Mouse (Mus musculus): ENCODE measurements at regions not wholly inside any gene's neighbourhood (a gene's known extent, or its start where the extent isn't known, plus 50 kb on each side); places are given as distances from the start of the nearest gene placed in this dataset.

GRCm38 (mm10) chr7:71581746-71582145 lies 230.5 kb upstream of the Gm10295 start:
- Histone ChIP-seq H3K36me3 (ENCODE audit: insufficient read depth, low read length) (no peaks in the 10 kb centered on the region), H3K27ac (ENCODE audit: low read length) (no peak overlapping the region), H3K4me2 (replicated peaks; ENCODE audit: low read depth, low read length) (no peak overlapping the region), H3K27me3 (replicated peaks; ENCODE audit: insufficient read depth, low read length) (no peaks in the 10 kb centered on the region), H3K9me3 (ENCODE audit: low read length) (no peaks in the 10 kb centered on the region), H3K4me1 (ENCODE audit: insufficient read depth, low read depth, low read length) (no peaks in the 10 kb centered on the region), H3K9ac (replicated peaks; ENCODE audit: low read depth) (no peak overlapping the region), H3K4me3 (ENCODE audit: low read depth, low read length) (no peak overlapping the region)
- WGBS = 18% methylated on average over 3 of the region's 3 CpGs
- DNase-seq (ENCODE audit: low spot score) (peak; percentile 84), ATAC-seq (peak; percentile 67)
- TF ChIP-seq EP300 (IDR thresholded peaks at IDR 0.05) (peak; percentile 37; the same call in 1 of the 2 replicates), CTCF (IDR thresholded peaks at IDR 0.05) (peak; percentile 73)

GRCm38 (mm10) chr7:71560296-71560936 lies 209.1 kb upstream of the Gm10295 start:
- ATAC-seq (peak; percentile 59), DNase-seq (ENCODE audit: low spot score) (peak; percentile 79)
- no peaks in the 10 kb centered on the region for H3K4me1 ChIP-seq (ENCODE audit: insufficient read depth, low read depth, low read length)
- H3K4me2 ChIP-seq (replicated peaks; ENCODE audit: low read depth, low read length) = no peak overlapping the region
- TF ChIP-seq EP300 (IDR thresholded peaks at IDR 0.05) (peak; percentile 81), CTCF (IDR thresholded peaks at IDR 0.05) (no peak)
- no peak overlapping the region for H3K4me3 ChIP-seq (ENCODE audit: low read depth, low read length)
- peak overlapping the region; percentile 32; the same call in 1 of the 2 replicates for H3K27ac ChIP-seq (ENCODE audit: low read length)
- no peaks in the 10 kb centered on the region for H3K9me3 ChIP-seq (ENCODE audit: low read length)
- 37% methylated on average over 2 of the region's 2 CpGs for WGBS
- no peak overlapping the region for H3K9ac ChIP-seq (replicated peaks; ENCODE audit: low read depth)
- H3K36me3 ChIP-seq (ENCODE audit: insufficient read depth, low read length) = no peaks in the 10 kb centered on the region
- H3K27me3 ChIP-seq (replicated peaks; ENCODE audit: insufficient read depth, low read length) = no peaks in the 10 kb centered on the region

- ATAC-seq (no peak), DNase-seq (ENCODE audit: low spot score) (no peak)
- 91% methylated on average over 5 of the region's 5 CpGs for WGBS
- TF ChIP-seq CTCF (IDR thresholded peaks at IDR 0.05) (no peak), EP300 (IDR thresholded peaks at IDR 0.05) (no peak)
- Histone ChIP-seq H3K9ac (replicated peaks; ENCODE audit: low read depth) (no peak overlapping the region), H3K4me3 (ENCODE audit: low read depth, low read length) (no peak overlapping the region), H3K27ac (ENCODE audit: low read length) (no peak overlapping the region), H3K27me3 (replicated peaks; ENCODE audit: insufficient read depth, low read length) (no peaks in the 10 kb centered on the region), H3K4me1 (ENCODE audit: insufficient read depth, low read depth, low read length) (no peaks in the 10 kb centered on the region), H3K36me3 (ENCODE audit: insufficient read depth, low read length) (no peaks in the 10 kb centered on the region), H3K4me2 (replicated peaks; ENCODE audit: low read depth, low read length) (no peak overlapping the region), H3K9me3 (ENCODE audit: low read length) (no peaks in the 10 kb centered on the region)
These were observed 205.2 kb upstream of the Gm10295 start for GRCm38 (mm10) chr7:71556473-71556872.

GRCm38 (mm10) chr7:71555476-71555875 lies 204.2 kb upstream of the Gm10295 start:
- no peak for DNase-seq (ENCODE audit: low spot score)
- no peak overlapping the region for H3K4me2 ChIP-seq (replicated peaks; ENCODE audit: low read depth, low read length)
- WGBS = 82% methylated on average over 3 of the region's 3 CpGs
- TF ChIP-seq CTCF (IDR thresholded peaks at IDR 0.05) (no peak), EP300 (IDR thresholded peaks at IDR 0.05) (no peak)
- H3K27ac ChIP-seq (ENCODE audit: low read length) = no peak overlapping the region
- no peaks in the 10 kb centered on the region for H3K9me3 ChIP-seq (ENCODE audit: low read length)
- no peak overlapping the region for H3K9ac ChIP-seq (replicated peaks; ENCODE audit: low read depth)
- no peaks in the 10 kb centered on the region for H3K4me1 ChIP-seq (ENCODE audit: insufficient read depth, low read depth, low read length)
- no peaks in the 10 kb centered on the region for H3K27me3 ChIP-seq (replicated peaks; ENCODE audit: insufficient read depth, low read length)
- H3K4me3 ChIP-seq (ENCODE audit: low read depth, low read length) = no peak overlapping the region
- no peaks in the 10 kb centered on the region for H3K36me3 ChIP-seq (ENCODE audit: insufficient read depth, low read length)
- ATAC-seq = no peak

- no peak overlapping the region for H3K4me3 ChIP-seq (ENCODE audit: low read depth, low read length)
- no peaks in the 10 kb centered on the region for H3K9me3 ChIP-seq (ENCODE audit: low read length)
- ATAC-seq = no peak
- no peak for DNase-seq (ENCODE audit: low spot score)
- TF ChIP-seq CTCF (IDR thresholded peaks at IDR 0.05) (no peak), EP300 (IDR thresholded peaks at IDR 0.05) (no peak)
- H3K4me1 ChIP-seq (ENCODE audit: insufficient read depth, low read depth, low read length) = no peaks in the 10 kb centered on the region
- H3K9ac ChIP-seq (replicated peaks; ENCODE audit: low read depth) = no peak overlapping the region
- no peak overlapping the region for H3K27ac ChIP-seq (ENCODE audit: low read length)
- H3K27me3 ChIP-seq (replicated peaks; ENCODE audit: insufficient read depth, low read length) = no peaks in the 10 kb centered on the region
- no peaks in the 10 kb centered on the region for H3K36me3 ChIP-seq (ENCODE audit: insufficient read depth, low read length)
- WGBS = 70% methylated on average over 6 of the region's 6 CpGs
- no peak overlapping the region for H3K4me2 ChIP-seq (replicated peaks; ENCODE audit: low read depth, low read length)
These were observed 195.4 kb upstream of the Gm10295 start for GRCm38 (mm10) chr7:71546606-71547213.

GRCm38 (mm10) chr7:71541467-71541866 lies 190.2 kb upstream of the Gm10295 start:
- Histone ChIP-seq H3K27me3 (replicated peaks; ENCODE audit: insufficient read depth, low read length) (no peaks in the 10 kb centered on the region), H3K27ac (ENCODE audit: low read length) (no peak overlapping the region), H3K9me3 (ENCODE audit: low read length) (no peaks in the 10 kb centered on the region), H3K4me3 (ENCODE audit: low read depth, low read length) (no peak overlapping the region), H3K36me3 (ENCODE audit: insufficient read depth, low read length) (no peaks in the 10 kb centered on the region), H3K9ac (replicated peaks; ENCODE audit: low read depth) (no peak overlapping the region), H3K4me2 (replicated peaks; ENCODE audit: low read depth, low read length) (no peak overlapping the region), H3K4me1 (ENCODE audit: insufficient read depth, low read depth, low read length) (no peaks in the 10 kb centered on the region)
- DNase-seq (ENCODE audit: low spot score) = no peak
- TF ChIP-seq CTCF (IDR thresholded peaks at IDR 0.05) (no peak), EP300 (IDR thresholded peaks at IDR 0.05) (no peak)
- 74% methylated on average over 2 of the region's 2 CpGs for WGBS
- ATAC-seq = no peak

Data from lung, postnatal 0 days (tissue).